Mouse (Mus musculus): ENCODE measurements around the gene Asic5.
A peak's percentile ranks its signal among the peaks of the same experiment; 100 is the strongest.

The Asic5 gene

DNA sequence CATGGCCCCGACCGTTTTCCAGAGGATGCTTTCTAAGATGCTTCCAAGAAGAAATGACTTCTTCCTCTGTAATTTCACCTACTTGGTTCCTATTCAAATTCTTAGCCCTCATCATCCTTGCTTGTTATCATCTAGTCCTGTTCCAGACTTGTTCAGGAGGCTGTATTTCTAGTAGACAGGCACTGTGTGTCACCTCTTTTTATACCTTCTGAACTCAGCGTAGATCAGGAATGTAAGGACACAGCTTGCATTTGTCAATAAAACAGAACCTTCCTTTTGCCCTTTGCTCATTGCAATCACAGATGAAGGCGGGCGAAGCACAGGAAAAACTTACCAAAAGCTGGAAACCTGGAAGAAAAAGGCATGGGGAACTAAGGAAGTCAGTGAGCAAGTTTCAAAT, at the start of gene Asic5:
Gene Asic5 (plus strand): TSS at position 301 of the 400 bp plus-strand sequence.
- no peak for DNase-seq (ENCODE audit: low read depth in 2 of 2, low spot score in 2 of 2)

DNA sequence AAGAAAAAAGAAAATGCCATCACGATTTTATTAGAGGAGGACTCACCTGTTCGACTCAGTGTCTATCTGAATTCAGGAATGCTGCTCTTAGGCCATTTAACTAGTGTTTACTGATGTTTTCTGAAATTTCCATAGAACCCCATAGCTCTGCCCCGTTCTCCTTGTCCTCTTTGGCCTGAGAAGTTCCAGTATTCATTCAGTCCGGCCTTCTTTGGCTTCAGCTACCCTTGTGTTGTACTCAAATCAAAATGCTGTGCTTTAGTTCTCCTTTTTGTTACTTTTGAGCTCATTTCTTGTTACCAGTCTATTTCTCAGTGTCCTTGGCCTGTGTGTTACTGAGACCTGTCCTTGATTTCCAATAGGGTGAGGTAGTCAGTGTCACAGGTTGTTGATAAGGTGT, 48.7 kb upstream of the Asic5 start:
- no peak for DNase-seq (ENCODE audit: low read depth in 2 of 2, low spot score in 2 of 2)

DNA sequence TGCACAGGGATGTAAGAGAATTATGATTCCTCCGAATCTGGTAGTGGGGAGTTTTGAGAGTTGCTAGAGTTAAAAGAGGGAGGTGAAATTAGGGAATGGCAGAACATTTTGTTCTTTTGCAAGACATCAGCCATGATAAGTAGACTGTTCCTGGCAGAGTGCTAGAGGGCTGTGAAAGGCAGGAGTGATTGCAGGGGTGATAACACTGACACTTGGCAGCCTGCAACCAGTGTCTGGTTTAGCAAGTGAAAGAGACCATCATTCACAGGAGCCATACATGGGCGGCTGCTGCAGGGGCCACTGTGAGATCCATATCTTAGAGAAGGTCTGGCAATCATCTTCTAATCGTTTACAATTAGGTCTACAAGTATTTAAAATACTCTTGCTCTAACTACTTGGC, 43.2 kb upstream of the Asic5 start:
- DNase-seq (ENCODE audit: low read depth in 2 of 2, low spot score in 2 of 2): no peak

DNA sequence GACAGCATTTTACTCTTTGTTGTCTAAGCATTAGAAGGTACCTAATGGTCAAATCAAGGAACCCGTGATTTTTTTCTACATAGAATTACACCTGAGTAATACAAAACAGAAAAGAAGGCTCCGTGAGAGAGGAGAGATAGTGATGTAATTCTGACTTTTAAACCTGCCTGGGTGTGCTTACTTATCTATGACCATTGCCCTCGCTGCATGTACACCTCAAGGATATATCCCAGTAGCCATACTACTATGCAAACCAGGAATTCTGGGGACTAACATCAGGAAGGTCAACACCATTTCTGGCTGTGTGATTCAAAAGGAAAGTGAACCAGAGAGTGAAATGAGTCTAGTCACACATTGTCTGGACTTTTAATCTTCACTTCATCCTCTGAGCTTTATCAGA, 39.7 kb upstream of the Asic5 start:
- DNase-seq (ENCODE audit: low read depth in 2 of 2, low spot score in 2 of 2): no peak

DNA sequence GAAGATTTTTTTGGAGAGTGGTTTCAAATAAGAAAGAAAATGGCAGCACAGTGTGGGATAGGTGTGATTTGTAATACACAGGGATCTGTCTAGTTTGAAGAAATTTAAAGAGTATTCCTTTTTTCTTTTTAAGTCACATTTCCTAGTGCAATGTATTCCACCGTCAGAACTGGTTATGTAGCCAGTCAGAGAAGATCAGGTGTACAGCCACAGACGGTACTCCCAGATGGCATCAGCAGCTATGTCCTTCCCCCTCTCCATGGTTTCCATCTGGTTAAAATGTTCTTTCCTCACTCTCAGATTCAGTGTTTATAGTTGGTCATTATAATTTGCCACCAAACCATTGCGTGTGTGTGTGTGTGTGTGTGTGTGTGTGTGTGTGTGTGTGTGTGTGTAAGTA, 39.0 kb upstream of the Asic5 start:
- DNase-seq (ENCODE audit: low read depth in 2 of 2, low spot score in 2 of 2): no peak

DNA sequence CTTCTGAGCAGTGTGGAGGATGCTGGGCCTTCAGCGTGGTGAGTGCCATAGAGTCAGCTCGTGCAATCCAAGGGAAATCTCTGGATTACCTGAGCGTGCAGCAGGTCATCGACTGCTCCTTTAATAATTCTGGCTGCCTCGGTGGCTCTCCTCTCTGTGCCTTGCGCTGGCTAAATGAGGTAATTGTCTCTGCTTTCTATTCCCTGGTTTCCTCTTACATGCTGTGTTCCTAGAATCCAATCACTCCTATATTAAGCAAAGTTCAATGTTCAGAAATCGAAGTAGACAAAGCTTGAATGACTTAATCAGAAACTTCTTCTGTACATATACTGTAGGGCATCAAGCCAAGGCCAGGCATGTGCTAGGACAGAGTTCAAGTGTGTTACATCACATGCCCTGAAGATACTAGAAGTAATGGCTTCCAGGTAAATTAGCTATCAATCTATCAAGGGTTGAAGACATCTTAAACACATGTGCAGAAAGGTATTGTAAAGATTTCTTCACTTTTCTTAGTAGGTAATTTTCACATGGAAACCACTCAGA, 37.2 kb upstream of the Asic5 start:
- no peak for DNase-seq (ENCODE audit: low read depth in 2 of 2, low spot score in 2 of 2)

DNA sequence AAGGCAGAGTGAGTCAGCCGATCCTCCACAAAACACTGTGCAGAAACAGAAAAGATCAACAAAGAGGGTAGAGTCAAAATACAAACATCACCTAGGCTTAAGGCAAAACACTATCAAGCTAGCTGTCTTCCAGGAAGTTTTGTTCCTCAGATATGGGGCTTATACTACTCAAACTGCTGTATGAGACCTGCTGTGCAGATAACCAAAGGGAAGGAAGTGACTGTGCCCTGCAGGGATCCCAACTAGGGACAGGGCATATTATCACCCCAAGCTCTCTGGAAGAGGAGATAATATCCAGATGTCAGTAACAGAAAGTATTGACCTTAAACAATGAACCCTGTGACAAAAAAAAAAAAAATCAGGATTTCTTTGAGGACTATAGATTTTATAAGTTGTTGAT, 33.0 kb upstream of the Asic5 start:
- no peak for DNase-seq (ENCODE audit: low read depth in 2 of 2, low spot score in 2 of 2)

DNA sequence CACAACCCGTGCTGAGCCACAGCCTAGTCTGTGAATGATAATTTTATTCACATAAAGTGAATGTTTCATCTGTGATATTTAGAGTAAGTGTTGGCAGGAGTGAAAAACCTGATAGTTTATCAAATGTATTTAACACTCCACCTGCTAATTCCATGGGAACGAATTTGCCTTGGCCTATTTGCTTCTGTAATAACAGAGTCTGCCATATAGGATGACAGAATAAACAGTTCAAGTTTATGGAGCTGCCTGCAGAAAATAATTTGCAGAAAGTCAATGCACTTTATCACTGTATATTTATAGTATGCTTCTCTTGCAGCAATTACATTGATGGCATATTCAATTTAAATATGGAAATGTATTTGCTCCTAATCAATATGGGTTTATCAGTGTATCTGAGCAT, 30.3 kb upstream of the Asic5 start:
- no peak for DNase-seq (ENCODE audit: low read depth in 2 of 2, low spot score in 2 of 2)

DNA sequence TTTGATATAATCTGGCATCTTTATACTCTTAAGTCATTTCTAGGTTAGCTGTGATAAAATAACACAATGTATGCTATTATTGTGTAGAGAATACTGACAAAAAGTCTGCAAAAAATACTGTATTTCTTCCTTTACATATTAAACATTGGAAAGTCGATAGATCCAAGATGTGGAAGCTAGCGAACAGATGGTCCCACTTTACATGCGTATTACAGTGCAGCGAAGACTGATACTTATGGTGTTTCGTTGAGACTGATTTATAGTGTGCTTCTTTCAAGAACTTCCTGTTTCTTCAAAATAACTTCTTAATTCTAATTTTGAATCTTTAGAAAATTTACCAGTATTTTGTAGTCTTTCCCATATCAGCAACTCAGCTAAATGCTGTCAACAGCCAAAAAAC, 24.6 kb upstream of the Asic5 start:
- no peak for DNase-seq (ENCODE audit: low read depth in 2 of 2, low spot score in 2 of 2)

DNA sequence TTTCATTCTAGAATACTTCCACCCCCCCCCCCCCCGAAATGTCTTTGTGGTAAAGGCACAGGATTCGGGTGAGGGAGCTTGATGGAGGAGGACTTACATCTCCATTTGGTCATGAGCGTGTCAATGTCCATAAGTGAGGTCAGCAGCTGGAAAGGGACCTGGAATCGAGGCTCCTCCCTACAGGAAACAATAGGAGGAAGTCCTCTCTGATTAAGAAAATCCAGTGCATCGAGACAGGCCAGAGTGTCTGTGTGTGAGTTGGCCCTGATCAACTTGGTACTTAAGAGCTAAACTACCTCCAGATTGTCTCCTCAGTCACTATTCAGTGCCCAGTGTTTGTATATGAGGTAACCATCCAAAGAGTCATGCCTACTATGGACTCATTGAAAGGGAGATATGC, 20.8 kb upstream of the Asic5 start:
- no peak for DNase-seq (ENCODE audit: low read depth in 2 of 2, low spot score in 2 of 2)

DNA sequence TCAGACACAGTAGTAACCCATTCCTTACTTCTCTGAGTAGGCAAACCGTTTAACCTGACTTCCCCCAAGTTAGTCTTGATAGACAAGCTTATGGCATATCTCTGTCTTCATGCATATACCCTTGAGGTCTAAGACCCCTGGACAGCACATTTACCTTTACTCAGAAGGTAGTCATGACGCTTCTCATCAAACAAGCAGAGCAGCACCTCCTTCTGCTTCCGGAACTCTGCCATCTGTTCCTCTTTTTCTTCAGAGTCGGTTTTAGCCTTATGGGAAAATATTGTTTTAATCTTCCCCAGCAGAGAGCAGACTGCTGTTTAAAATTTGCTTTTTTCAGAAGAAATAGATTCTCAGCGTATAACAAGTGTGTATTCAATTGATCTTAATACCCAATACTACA, 18.3 kb upstream of the Asic5 start:
- DNase-seq (ENCODE audit: low read depth in 2 of 2, low spot score in 2 of 2): no peak

DNA sequence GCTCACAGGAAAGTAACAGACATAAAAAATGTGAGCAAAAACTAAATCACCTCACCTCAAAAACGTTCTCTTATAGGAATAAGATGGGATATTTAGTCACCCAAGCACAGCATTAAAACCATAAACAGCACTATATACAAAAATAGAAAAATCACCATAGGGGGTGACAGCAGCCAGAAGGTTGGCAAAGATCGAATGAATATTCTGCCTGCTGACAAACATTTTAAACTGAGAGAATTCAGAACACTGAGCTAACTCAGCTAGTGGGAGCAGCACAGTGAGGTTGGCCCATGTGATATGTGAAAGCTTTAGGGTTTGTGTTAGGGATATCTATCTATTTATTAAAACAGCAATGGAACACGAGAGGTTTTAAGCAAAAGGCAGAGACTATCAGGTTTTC, 17.5 kb upstream of the Asic5 start:
- no peak for DNase-seq (ENCODE audit: low read depth in 2 of 2, low spot score in 2 of 2)

DNA sequence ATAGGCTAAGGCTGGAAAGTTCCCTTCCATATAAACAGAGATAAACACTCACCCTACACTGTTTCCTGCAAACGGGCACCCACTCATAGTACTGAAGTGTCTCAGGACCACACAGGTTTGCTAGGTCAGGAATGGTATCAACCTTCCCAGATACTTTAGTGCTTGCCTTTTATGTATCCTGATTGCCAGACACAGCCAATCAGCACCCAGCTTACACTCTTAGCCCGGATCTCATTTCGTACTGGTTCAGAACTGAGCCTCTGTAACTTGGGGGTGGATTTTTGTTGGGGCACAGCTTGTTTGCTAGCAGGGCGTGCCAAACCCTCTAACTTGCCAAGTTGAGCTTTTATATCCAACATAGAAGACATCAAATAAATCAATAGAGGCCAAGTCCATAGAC, 6.5 kb upstream of the Asic5 start:
- DNase-seq (ENCODE audit: low read depth in 2 of 2, low spot score in 2 of 2): no peak

DNA sequence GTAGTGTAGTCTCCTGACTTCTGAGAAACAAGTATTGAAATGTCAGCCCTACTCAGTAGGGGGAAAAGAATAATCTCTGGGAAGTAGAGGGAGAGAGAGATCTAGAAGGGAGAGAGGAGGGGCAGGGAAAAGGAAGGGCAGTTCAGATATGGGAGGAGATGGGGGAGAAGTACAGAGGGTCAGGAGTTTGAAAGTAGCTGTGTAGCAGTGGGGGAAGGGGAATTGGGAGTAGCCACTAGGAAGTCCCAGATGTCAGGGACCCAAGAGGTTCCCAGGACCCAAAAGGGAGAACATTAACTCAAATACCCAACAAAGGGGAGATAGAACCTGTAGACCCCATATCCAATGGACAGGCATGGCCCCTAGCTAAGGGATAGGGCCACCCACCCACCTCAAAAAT, 6.0 kb upstream of the Asic5 start, which contains the start of gene Tdo2:
Gene Tdo2 (minus strand): TSS at position 101 of the 400 bp plus-strand sequence.
- DNase-seq (ENCODE audit: low read depth in 2 of 2, low spot score in 2 of 2): no peak

DNA sequence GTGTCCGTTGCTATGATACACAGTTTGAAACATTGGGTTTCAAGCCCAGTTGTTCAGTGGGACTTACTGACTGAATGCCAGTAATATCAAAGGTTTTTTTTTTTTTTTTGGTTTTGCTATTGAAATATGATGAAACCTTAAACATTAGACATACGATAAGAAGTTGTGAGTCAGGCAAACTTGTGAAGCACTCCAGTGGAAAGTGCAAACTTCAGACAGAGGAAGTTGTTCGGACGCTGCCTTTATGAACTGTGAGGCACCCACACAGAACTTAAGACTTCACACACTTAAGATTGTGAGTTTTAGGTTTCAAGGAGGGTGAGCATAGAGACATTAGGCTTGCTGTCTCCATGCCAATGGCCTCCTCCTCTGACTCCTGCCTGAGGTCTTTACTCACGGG, 514 bp upstream of the Asic5 start:
- DNase-seq (ENCODE audit: low read depth in 2 of 2, low spot score in 2 of 2): no peak

DNA sequence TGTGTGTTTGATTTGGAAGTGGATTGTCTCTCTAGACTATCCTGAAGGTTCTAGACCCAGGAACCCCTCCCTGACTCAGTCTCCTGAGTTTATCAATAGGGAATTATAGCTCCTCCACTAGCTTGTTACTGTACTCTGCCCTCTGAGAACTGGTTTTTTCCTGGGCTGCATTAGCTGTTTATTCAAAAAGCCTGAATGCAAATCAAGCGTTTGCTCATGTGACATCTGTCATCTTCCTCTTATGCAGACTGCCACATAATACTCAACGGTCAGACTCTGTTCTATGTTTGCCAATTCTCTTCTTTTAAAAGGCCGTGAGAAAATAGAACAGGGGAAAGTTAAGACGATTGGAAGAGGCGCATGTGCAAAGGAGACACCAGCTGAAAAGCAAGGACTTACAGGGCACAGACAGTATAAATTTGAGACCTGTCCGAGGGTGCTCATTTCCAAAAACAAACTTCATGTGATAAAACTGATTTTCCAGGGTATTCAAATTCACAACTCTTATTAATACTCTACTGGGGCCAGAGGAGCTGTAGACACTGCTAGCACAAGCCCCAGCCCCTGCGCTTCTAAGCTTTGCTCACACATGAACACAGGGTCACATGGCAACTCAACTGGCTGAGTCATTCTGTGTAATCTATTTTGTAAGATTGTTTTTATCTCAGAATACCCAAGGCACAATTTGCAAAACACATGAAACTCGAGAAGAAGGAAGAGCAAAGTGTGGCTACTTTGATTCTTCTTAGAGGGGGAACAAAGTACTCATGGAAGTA, 1.2 kb downstream of the Asic5 start:
- DNase-seq (ENCODE audit: low read depth in 2 of 2, low spot score in 2 of 2): no peak

DNA sequence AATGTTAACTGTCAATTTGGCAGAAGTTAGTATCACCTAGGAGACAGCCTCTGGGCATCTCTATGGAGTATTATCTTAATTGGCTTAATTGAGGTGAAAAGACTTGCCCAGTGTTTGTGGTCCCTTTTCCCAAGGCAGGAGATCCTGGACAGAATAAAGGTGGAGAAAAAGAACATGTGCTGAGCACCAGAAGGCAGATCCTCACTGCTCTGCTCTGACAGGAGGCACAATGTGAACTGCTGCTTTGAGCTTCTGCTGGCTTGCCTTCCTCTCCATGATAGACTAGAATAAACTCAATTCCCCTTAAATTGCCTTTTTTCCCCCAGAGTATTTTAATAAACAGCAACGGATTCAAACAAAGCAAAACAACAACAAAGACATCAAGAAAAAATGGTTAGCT, 3.0 kb downstream of the Asic5 start:
- no peak for DNase-seq (ENCODE audit: low read depth in 2 of 2, low spot score in 2 of 2)

DNA sequence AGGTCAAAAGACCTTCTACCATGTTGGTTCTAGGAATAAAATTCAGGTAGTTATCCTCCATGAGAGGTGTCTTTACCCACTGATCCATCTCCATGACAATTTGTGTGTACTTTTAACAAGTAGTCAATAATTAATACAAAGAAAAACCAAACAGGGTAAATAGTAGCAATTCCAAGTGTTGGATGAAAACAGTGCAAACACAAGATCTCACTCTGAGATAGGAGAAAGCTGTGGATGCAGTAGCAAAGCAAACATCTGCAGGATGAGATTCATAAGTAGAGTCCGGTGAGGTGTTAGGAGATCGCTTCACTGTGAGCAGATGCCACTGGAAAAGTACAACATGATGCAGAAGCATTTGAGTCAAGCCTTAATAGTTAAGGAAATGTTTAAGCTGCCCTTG, 4.0 kb downstream of the Asic5 start:
- no peak for DNase-seq (ENCODE audit: low read depth in 2 of 2, low spot score in 2 of 2)

DNA sequence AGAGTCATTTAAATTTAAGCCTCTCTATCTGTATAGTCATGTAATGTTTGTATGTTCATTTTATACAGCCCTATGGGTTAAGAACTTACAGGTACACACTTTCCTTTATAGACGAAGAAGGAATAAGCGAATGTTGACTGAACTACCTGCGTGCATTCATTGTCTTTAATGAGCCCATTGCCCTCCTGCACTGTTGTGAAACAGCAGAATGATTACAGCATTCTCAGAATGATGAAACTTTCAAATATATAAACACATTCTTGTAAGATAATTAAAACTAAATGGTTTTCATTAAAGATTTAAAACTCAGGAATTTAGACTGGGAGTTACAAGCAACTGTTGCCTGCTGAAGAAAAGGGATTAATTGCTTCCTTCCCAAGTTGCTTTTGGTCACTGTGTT, 5.5 kb downstream of the Asic5 start:
- no peak for DNase-seq (ENCODE audit: low read depth in 2 of 2, low spot score in 2 of 2)

DNA sequence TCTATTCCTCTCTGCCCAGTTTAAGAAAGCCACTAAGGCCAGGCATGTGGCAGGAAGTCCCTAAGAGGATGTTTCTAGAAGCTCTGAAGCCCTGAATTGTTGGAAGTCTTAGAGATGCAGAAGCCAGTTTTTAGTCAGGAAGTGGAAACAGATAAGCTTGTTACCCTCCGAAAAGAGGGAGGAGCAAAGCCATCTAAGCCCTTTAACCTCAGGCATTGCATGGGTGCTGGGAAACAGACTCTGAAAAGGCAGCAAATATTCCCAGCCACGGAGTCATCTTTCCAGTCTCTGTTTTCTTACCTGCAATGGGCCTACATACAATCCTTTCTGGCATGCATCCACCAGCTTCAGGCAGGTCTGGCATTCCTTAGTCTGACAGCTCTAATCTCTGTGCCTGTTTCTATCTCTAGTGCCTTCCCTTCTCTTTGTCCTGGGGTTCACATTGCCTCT, 7.6 kb downstream of the Asic5 start:
- no peak for DNase-seq (ENCODE audit: low read depth in 2 of 2, low spot score in 2 of 2)

DNA sequence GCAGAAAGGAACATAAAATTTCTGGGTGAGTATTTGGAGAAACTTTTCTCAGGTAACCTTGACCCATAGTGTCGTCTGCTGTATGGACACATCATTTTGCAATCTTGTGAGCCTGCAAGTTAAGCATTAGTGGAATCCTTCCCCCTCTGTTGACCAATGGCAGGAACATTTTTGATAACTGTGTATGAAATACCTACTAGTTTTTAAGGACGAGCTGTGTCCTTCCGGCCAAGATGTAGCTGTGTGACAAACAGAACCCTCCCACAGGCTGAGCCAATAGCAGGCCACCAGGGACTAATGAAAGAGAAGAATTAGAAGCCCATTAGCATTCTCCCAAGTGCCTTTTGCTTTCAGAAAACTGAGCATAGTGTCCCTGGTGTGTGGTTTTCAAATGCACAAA, 8.4 kb downstream of the Asic5 start:
- DNase-seq (ENCODE audit: low read depth in 2 of 2, low spot score in 2 of 2): no peak

DNA sequence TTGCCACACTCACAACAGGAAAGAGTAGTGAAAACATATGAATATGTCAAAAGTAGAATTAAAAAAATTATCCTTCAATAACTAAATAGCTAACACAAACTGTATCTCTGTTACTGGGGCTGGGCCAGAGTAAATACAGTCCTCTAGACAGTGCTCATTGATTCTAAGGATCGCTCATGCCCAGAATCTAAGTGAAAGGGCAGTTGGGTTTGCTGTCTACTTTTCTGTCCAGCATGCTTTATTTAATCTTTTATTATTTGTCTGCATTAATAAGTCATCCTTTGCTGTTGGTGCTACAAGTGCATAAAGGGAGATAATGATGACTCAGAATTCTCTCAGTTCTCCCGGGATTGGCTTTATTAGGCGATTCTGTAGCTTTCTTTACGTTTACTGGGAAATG, 13.3 kb downstream of the Asic5 start:
- no peak for DNase-seq (ENCODE audit: low read depth in 2 of 2, low spot score in 2 of 2)

DNA sequence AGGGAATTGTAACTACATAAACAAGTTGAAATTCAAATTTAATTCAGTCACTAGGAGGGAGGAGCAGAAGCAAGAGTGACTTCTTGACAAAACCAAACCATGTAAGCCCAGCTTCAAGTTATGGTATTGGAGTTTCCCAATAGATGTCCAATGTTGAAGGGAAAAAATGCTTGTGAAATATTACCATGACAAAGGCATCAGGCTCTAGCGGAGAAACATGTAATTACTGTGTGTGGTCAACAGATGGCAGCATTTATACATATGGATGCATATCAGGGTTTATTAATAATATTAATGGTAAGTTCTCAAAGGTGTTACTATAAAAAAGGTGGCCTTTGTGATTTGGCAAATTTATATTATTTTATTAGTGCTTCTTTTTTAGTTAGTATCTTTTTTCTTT, 13.9 kb downstream of the Asic5 start:
- peak in 1 of 2 experiments; percentile 11 for DNase-seq (ENCODE audit: low read depth in 2 of 2, low spot score in 2 of 2)

All from CD8-positive naive resting alpha-beta T cell, adult 2 months (primary cell).